Mouse (Mus musculus): Measurements from ENCODE around the gene Yipf6. TPM values are rescaled to one million over a fixed set of nuclear protein-coding genes. Genes with fewer than 3 reads are reported as not detected.
"Not testable (repeated sequence)": the region's sequence is repeated elsewhere in the genome, so short reads cannot be mapped to it uniquely, and the experiment has no call there.

Yipf6 gene
- polyA plus RNA-seq, 1 experiment: 9.1 TPM

DNA sequence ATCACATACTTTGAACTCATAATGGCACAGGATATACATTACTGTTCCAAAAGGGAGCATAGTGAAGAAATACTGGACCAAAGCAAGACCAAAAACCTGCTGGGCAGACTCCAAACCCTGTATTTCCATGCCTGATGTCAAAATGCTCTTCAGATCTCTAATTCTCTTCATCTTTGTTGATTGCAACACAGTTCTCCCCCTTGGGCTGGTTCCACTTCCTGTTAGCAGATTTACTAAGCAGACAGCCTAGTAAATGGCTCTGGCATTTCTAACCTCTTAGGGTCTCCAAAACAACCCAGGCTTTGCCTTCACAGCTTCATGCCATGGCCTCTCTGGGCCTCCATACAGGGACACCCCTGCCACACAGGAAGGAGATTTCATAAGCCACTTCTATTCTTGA, 28.4 kb downstream of the Yipf6 start:
- H3K27me3 ChIP-seq (ENCODE audit: control insufficient read depth, insufficient read depth, insufficient read length): no peaks in the 10 kb centered on the region
- H3ac ChIP-seq (ENCODE audit: control insufficient read depth, insufficient read length): no peak overlapping the region
- no peak overlapping the region for H3K4me3 ChIP-seq
- H3K79me2 ChIP-seq (ENCODE audit: control insufficient read depth, insufficient read depth): no peaks in the 10 kb centered on the region
- H3K4me2 ChIP-seq (ENCODE audit: low read depth): no peak overlapping the region
- TF ChIP-seq POLR2AphosphoS2 (IDR thresholded peaks at IDR 0.05; ENCODE audit: insufficient read length, low read depth): no peak
- TF ChIP-seq TCF12 (IDR thresholded peaks at IDR 0.05; ENCODE audit: insufficient read depth, poor library complexity, severe bottlenecking): no peak
- TF ChIP-seq REST (IDR thresholded peaks at IDR 0.05; ENCODE audit: insufficient read depth, insufficient read length): no peak
- no peak for TF ChIP-seq SRF (IDR thresholded peaks at IDR 0.05; ENCODE audit: control insufficient read depth, insufficient read length, low read depth)
- TF ChIP-seq MAX (IDR thresholded peaks at IDR 0.05; ENCODE audit: low read depth): no peak
- no peak for TF ChIP-seq E2F4 (IDR thresholded peaks at IDR 0.05; ENCODE audit: insufficient read depth)
- TF ChIP-seq TCF3 (IDR thresholded peaks at IDR 0.05; ENCODE audit: insufficient read length, low read depth): no peak
- no peak for TF ChIP-seq MYOG (IDR thresholded peaks at IDR 0.05; ENCODE audit: control insufficient read depth in 1 of 3, insufficient read depth in 1 of 3, insufficient read length in 2 of 3, low read depth in 2 of 3)
- no peaks in the 10 kb centered on the region for H3K36me3 ChIP-seq (ENCODE audit: control insufficient read depth, insufficient read depth)

DNA sequence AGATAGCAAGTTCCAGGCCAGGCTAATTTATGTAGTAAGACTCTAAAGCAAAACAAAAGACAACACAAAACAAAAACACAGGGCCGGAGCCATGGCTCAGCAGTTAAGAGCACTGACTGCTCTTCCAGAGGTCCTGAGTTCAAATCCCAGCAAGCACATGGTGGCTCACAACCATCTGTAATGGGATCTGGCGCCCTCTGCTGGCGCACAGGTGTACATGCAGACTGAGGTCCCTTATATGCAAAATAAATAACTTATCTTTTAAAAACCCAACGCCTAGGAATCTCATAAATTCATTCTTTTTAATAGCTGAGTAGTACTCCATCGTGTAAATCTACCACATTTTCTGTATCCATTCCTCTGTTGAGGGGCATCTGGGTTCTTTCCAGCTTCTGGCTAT, 50.5 kb downstream of the Yipf6 start:
- not testable (repeated sequence) for H3ac ChIP-seq (ENCODE audit: control insufficient read depth, insufficient read length); H3K79me2 ChIP-seq (ENCODE audit: control insufficient read depth, insufficient read depth); H3K4me2 ChIP-seq (ENCODE audit: low read depth); H3K27me3 ChIP-seq (ENCODE audit: control insufficient read depth, insufficient read depth, insufficient read length); H3K36me3 ChIP-seq (ENCODE audit: control insufficient read depth, insufficient read depth); H3K4me3 ChIP-seq

DNA sequence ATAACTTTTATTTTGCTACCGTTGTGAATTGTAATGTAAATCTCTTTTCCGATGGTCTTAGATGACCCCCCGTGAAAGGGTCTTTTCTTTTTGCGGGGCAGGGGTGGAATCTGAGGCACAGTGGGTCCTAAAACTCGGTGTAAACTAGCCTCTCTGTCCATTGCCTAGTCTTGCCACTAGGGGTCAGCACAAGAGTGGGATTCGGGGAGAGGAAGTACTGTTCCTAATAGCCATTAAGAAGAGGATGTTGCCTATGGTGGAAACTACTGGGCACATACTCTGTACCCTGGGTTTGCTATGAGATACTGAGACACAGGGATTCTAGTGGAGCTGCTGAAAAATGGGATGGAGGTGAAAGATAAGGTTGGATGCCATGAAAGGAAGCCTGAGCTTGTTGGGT, 53.5 kb downstream of the Yipf6 start:
- no peaks in the 10 kb centered on the region for H3K36me3 ChIP-seq (ENCODE audit: control insufficient read depth, insufficient read depth)
- no peaks in the 10 kb centered on the region for H3K27me3 ChIP-seq (ENCODE audit: control insufficient read depth, insufficient read depth, insufficient read length)
- TF ChIP-seq POLR2A (IDR thresholded peaks at IDR 0.05; ENCODE audit: insufficient read length, low read depth): no peak
- no peak for TF ChIP-seq MYOG (IDR thresholded peaks at IDR 0.05; ENCODE audit: control insufficient read depth in 1 of 3, insufficient read depth in 1 of 3, insufficient read length in 2 of 3, low read depth in 2 of 3)
- TF ChIP-seq E2F4 (IDR thresholded peaks at IDR 0.05; ENCODE audit: insufficient read depth): no peak
- TF ChIP-seq TCF3 (IDR thresholded peaks at IDR 0.05; ENCODE audit: insufficient read length, low read depth): no peak
- no peak for TF ChIP-seq TCF12 (IDR thresholded peaks at IDR 0.05; ENCODE audit: insufficient read depth, poor library complexity, severe bottlenecking)
- no peak for TF ChIP-seq CEBPB (IDR thresholded peaks at IDR 0.05; ENCODE audit: insufficient read depth, poor library complexity, severe bottlenecking)
- no peak for TF ChIP-seq POLR2AphosphoS2 (IDR thresholded peaks at IDR 0.05; ENCODE audit: insufficient read length, low read depth)
- no peak for TF ChIP-seq MYOD1 (IDR thresholded peaks at IDR 0.05; ENCODE audit: control insufficient read depth in 1 of 3, insufficient read length in 2 of 3, low read depth in 2 of 3)
- TF ChIP-seq REST (IDR thresholded peaks at IDR 0.05; ENCODE audit: insufficient read depth, insufficient read length): no peak
- no peak for TF ChIP-seq USF1 (IDR thresholded peaks at IDR 0.05; ENCODE audit: low read depth)
- no peak for TF ChIP-seq SRF (IDR thresholded peaks at IDR 0.05; ENCODE audit: control insufficient read depth, insufficient read length, low read depth)
- TF ChIP-seq MAX (IDR thresholded peaks at IDR 0.05; ENCODE audit: low read depth): no peak
- no peak overlapping the region for H3K4me2 ChIP-seq (ENCODE audit: low read depth)
- H3ac ChIP-seq (ENCODE audit: control insufficient read depth, insufficient read length): no peak overlapping the region
- H3K4me3 ChIP-seq: no peak overlapping the region
- H3K79me2 ChIP-seq (ENCODE audit: control insufficient read depth, insufficient read depth): no peaks in the 10 kb centered on the region

Other genes with a start within 250 kb of the Yipf6 start
- 3.6 TPM for gene Ophn1, start 45.3 kb upstream of the Yipf6 start, polyA plus RNA-seq (2012; fragmentation: generic; extraction: Trizol)
- 0.06 TPM for gene Stard8, start 66.9 kb downstream of the Yipf6 start, polyA plus RNA-seq (2012; fragmentation: generic; extraction: Trizol)
- gene Efnb1, start 199.8 kb downstream of the Yipf6 start, polyA plus RNA-seq (2012; fragmentation: generic; extraction: Trizol): 17.6 TPM

All from myocyte (in vitro differentiated cells).